Mouse (Mus musculus) large intestine, adult 2 months (tissue): ENCODE measurements at regions not wholly inside any gene's neighbourhood (a gene's known extent, or its start where the extent isn't known, plus 50 kb on each side); places are given as distances from the start of the nearest gene placed in this dataset.

Source experiments
- DNase-seq: peaks from one replicate; pipeline ENCODE4 v3.0.0-alpha.2; 2012; ENCODE audit warnings: low read depth, low spot score
- WGBS: fragments of 180-500 bp; shearing (Covaris S2); methylation state at CpG from one replicate; pipeline ENCODE4 v1.1.7; 2018; 5-methylcytosine and 5-hydroxymethylcytosine counted together

- DNase-seq = no peak
- 67% methylated on average over 2 of the region's 2 CpGs for WGBS
Measured at GRCm38 (mm10) chr1:98268853-98269252, 152.1 kb upstream of the Slco6d1 start.

GRCm38 (mm10) chr1:98270212-98270611, 150.7 kb upstream of the Slco6d1 start:
- 65% methylated on average over 1 of the region's 1 CpGs for WGBS

GRCm38 (mm10) chr1:98273966-98274616, 146.8 kb upstream of the Slco6d1 start:
- 38% methylated on average over 6 of the region's 6 CpGs for WGBS
- DNase-seq = no peak

More at GRCm38 (mm10) chr1:98270212-98270611, 150.7 kb upstream of the Slco6d1 start:
- DNase-seq = no peak

DNA sequence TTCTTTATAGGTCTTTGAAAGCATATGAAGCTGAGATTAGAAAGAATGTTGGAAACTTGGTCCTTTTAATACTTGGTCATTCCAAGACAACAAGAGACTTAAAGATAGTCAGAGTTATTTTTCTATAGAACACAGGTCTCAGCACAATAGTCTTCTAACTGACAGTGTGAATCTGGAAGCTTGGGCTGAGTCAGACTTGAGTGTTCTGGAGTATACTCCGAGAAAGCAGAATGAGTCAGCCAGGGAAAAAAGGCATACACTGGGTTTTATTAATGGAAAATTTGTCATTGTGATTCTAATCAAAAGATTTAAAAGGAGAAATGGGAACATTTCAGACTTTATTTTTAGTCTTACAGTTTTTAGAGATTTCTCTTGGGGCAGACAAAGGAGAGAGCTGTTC, 145.4 kb upstream of the Slco6d1 start:
- DNase-seq = no peak
- 42% methylated on average over 1 of the region's 1 CpGs for WGBS

- 50% methylated on average over 2 of the region's 2 CpGs for WGBS
- DNase-seq = no peak
Measured at GRCm38 (mm10) chr1:98279446-98280048, 141.4 kb upstream of the Slco6d1 start.

GRCm38 (mm10) chr1:98280263-98281052, 140.5 kb upstream of the Slco6d1 start:
- WGBS = 32% methylated on average over 9 of the region's 9 CpGs
- DNase-seq = no peak

DNA sequence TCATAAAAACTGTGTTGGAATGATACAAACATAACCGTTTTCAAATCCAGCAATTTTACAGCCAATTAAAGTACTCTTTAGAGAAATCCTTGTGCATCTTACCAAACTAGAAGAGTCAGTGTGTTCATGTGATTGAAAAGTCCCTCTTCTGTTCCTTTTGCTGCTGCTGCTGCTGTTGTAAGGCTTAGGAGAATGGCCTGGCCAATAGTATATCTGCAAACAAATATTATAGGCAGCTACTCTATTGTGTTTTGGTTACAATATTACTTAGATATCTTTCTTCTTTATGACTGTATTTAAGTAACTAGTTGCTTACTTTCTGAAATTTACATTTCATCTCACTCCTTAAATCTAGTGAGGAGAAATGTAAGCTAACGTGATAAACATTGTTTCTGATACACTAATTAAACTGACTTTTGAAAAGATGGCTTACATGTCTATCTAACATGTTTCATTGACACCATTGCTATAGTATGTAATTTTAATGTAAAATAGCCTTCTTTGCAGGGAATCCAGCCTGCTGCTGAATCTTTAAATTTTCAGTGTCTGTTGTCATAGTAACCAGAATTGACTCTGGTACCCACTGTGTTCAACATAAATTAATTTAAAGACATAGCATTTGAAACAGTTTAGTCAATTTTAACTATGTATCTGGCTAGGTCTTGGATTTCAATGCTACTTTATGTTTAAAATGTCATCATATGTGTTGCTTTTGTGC, 139.7 kb upstream of the Slco6d1 start:
- DNase-seq = no peak
- 51% methylated on average over 2 of the region's 2 CpGs for WGBS

GRCm38 (mm10) chr1:98281771-98282149, 139.2 kb upstream of the Slco6d1 start:
- 71% methylated on average over 2 of the region's 2 CpGs for WGBS
- no peak for DNase-seq

DNA sequence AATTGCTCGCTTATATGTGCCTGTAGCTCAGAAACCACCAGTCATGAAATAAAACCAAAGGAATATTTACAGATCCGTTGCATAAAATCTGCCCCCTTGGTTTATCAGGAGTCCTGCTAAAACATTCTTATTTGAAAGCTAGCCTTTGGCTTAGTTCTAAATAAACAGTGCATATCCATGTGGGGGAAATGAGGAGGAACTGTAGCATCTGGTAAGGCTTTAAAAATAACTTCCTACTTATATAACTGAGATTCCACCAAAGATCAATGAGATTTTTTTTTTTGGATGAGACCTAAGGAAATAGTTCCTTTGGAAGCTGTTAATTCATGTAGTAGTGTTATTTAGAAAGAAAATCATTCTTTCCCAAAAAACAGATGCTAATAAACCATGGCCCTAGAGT, 117.8 kb upstream of the Slco6d1 start:
- no peak for DNase-seq
- WGBS = 73% methylated on average over 2 of the region's 2 CpGs

- DNase-seq = no peak
Measured at GRCm38 (mm10) chr1:98306363-98306762, 114.6 kb upstream of the Slco6d1 start.

DNA sequence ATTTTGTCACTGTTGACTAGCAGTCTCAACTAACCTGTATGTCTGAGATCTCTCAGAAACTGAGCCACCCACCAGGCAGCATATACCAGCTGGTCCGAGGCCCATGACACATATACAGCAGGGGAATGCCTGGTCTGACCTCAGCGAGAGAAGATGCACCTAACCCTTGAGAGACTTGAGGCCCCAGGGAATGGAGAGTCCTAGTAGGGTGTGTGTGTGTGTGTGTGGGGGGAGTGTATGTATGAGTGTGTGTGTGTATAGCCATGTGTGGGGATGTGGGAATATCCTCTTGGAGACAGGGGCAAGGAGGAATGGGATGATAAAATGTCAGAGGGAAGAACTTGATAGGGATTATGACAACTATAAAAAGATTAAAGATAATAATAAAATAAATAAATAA, 113.4 kb upstream of the Slco6d1 start:
- DNase-seq = no peak
- WGBS = 92% methylated on average over 2 of the region's 2 CpGs

More at GRCm38 (mm10) chr1:98306363-98306762, 114.6 kb upstream of the Slco6d1 start:
- 90% methylated on average over 1 of the region's 1 CpGs for WGBS

- 18% methylated on average over 1 of the region's 1 CpGs for WGBS
- no peak for DNase-seq
Measured at GRCm38 (mm10) chr1:98309894-98310293, 111.0 kb upstream of the Slco6d1 start.

- WGBS = 31% methylated on average over 4 of the region's 4 CpGs
- peak; percentile 29 for DNase-seq
Measured at GRCm38 (mm10) chr1:98350095-98350549, 70.8 kb upstream of the Slco6d1 start.

GRCm38 (mm10) chr1:98350725-98351124, 70.2 kb upstream of the Slco6d1 start:
- DNase-seq = peak; percentile 6
- WGBS = 9% methylated on average over 2 of the region's 2 CpGs

DNA sequence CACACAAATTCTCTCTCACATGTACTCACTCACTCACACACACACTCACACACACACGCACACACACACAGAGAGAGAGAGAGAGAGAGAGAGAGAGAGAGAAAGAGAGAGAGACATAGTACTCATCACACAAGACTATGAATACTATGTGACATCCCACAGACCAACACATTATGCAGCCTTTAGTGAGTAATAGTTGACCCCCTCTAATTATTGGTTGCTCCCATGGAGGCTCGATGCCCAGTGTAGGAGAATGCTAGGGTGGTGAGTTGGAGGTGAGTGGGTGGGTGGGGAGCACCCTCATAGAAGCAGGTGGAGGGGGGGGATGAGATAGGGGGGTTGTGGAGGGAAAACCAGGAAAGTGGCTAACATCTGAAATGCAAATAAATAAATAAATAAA, 69.4 kb upstream of the Slco6d1 start:
- no peak for DNase-seq
- 84% methylated on average over 2 of the region's 2 CpGs for WGBS
